Mouse (Mus musculus) natural killer cell, adult 2 months (primary cell): ENCODE data around the gene Rab29.
"Not testable (repeated sequence)": the region's sequence is repeated elsewhere in the genome, so short reads cannot be mapped to it uniquely, and the experiment has no call there.

Experiments
- DNase-seq, 2 experiments: peaks; one replicate each; pipeline ENCODE4 v3.0.0; 2022; ENCODE audit warnings: low spot score in 2 of 2

The Rab29 gene

GRCm38 (mm10) chr1:131867093-131867945, at the start of gene Rab29:
TSS of gene Rab29 (plus strand) at chr1:131867224.
- peak; percentile 89 to 92 for DNase-seq

- not testable (repeated sequence) for DNase-seq
Measured at GRCm38 (mm10) chr1:131820353-131820752, 46.7 kb upstream of the Rab29 start.

DNA sequence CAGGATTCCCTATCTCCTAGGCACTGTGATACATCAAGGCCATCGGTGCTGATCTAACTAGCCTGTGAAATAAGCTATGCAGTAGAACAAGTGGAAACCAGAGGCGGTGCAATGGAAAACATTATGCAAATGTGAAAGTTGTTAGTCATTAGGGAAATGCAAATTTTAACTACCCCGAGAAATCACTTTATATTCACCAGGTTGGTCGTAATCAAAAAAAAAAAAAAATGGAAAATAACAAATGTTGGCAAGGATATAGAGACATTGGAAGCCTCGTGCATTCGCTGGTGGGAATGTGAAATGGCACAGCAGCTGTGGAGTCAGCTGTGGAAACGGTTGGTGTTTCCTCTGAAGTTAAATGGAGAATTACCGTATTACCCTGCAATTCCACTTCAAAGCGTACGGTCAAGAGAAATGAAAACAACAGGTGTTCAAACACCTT, 46.1 kb upstream of the Rab29 start:
- DNase-seq, result no peak

DNA sequence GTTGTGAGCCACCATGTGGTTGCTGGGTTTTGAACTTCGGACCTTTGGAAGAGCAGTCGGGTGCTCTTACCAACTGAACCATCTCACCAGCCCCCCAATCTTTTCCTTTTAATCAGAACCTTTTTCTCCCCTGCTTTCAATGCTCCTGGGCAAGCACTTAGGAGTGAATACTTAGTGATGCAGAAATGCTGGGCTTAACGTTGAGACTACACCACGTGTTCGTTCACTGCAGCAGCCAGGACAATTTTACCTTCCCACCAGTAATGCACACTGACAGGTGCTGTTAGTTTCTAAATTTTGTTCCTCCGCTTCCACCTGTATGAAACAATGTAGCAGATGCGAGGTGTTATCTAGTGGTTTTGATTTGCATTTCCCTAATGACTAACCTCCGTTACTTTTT, 44.7 kb upstream of the Rab29 start:
- DNase-seq, result no peak

DNA sequence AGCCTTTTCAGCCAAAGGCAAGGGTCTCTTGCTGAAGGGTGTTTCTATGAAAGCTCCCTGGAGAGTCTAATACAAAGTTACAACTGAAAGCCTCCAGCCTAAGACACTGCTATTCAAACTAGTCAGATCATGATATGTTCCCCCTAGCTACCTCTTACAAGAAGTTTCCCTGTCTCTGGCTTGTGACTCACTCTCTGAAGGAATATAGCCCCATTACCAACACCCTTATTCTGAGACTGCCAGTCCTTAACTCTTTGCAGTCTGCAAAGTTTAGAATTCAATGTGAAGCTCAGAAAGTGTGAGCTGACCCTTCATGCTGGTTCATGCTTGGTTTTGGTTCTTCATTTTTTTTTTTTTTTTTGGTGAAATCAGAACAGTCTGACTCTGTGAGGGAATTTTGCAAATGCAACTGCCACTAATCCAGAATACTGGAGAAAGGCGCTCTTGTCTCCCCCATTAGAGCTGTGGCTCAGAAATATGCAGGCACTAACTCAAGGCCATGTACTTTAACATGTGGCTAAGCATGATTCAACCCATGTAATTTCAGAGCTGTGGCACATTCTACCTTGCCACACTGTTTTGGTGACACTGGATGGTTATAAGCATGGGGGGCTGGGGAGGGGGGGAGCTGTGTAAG, 44.0 kb upstream of the Rab29 start:
- no peak for DNase-seq

DNA sequence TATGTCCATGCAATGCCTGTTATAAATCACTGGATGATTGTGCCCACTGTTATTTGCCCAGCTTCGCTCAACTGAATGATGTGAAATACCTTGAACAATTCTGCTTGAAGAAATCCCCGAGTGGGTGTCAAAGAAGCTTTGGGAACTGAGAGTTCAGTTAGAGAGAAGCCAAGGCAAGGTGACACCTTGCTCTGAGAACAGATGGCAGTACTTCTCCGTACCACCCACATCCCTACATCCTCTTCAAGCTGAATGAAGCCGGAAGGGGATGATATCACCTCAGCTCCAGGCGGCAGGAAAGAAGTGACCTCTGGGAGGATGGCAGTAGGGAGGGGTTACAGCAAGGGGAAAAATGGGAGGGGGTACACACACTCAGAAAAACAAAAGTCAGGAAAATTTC, 43.5 kb upstream of the Rab29 start:
- DNase-seq, result no peak

DNA sequence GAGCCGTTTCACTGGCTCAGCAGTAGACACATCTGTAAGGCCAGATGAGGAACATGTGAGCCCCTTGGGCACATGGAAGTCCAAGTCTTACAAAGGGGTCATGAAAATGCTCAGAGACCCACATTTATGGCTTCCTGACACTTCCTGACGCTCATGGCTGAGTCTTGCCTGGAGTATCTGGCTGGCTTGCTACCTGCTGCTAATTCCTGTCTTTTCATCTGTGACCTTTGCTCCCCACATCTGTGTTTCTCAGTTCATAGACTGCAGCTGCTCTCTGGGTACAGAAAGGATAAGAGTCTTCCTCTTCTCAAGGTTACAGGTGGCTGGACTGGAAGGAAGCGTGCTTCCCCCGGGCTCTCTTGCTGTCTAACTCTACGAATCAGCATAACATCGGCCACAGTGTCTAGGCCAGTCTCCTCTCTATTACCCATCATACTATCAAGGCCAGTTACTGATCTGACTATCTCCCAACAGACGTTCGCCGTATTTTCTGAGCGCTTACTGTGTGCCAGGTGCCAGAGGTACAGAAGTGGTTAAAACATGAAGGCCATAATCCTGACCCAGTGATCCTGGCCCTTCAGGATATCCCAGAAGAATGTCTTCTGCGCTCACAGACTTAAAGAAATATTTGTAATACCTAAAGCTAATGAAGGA, 42.4 kb upstream of the Rab29 start:
- no peak for DNase-seq

- DNase-seq, result peak in 1 of 2 experiments; percentile 24
Measured at GRCm38 (mm10) chr1:131827207-131827786, 39.7 kb upstream of the Rab29 start, which contains the start of gene Slc41a1. TSS of gene Slc41a1 (plus strand) at chr1:131827493.

GRCm38 (mm10) chr1:131827787-131828258, 39.2 kb upstream of the Rab29 start:
- peak; percentile 94 to 95 for DNase-seq

GRCm38 (mm10) chr1:131828297-131829126, 38.5 kb upstream of the Rab29 start:
- peak; percentile 23 for DNase-seq

DNA sequence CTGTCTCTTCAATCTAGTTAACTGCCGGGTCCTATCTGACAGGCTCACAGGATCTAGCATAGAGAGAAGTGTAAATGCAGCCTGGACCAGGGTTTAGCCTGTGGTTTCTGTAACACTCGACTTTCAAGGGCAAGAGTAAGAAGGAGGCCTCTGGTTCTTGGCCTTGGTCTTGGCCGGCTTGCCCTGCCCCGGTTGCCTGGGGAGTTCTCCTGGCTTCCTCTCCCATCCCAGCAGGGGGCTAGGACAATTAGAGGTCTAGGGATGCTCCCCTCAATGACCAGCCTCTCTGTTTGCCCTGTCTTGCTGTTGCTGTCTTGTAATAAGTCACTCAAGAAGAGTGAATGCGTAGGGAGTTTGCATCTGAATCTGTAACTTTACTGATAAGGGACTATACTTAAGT, 37.7 kb upstream of the Rab29 start:
- DNase-seq, result no peak

DNA sequence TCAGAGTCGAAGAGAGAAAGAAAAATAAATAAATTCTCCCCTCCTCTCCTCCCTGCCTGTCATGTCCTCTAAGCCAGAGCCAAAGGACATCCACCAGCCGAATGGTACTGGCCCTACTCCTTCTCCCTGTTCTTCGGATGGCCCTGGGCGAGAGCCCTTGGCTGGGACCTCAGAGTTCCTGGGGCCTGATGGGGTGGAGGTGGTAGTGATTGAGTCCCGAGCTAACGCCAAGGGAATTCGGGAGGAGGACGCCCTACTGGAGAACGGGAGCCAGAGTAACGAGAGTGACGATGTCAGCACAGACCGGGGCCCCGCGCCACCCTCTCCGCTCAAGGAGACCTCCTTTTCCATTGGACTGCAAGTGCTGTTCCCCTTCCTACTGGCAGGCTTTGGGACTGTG, 36.5 kb upstream of the Rab29 start:
- DNase-seq, result no peak

DNA sequence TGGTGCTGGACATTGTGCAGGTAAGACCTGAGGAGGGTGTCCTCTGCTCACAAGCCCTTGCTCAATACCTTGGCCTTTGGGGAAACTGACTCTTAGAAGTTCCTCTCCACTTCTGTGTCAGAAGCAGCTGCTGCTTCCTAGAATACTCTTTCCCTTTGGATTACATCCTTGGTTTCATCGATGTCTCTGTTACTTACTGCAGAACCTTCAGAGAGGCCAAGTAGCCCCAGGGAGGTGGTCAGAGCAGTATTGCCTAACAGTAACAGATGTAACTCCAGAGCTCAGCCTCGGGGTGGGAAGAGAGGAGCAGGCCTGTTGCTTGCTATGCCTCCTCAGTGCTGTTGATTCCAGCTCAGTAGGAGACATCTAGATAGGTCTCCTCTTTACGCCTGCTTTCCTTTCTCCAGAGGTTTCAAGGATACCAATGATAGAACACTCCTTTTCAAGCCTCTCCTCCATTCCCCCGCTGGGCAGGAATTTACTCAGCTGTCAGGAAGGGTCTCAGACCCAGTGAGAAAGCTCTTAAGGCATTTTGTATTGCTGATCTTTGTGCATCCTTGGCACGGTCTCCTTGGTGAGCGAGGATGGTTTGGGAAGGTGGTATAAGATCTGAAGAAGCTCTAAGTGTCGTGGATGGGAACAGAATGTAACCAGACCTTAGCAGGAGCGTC, 35.9 kb upstream of the Rab29 start:
- DNase-seq, result no peak

DNA sequence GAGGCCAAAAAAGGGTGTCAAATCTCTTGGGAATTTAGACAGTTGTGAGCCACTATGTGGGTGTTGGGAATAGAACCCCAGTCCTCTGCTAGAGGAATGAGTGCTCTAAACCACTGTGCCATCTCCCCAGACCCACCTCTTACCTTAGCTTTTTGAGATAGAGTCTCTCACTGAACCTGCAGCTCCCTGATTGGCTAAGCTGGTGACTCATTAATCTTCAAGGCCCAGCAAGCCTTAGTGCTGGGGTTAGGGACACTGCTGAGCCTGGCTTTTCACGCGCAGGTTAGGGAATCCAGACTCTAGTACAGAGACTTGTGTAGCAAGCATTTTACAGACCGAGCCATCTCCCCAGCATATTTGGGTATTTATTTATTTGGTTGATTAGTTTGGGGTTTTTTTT, 30.0 kb upstream of the Rab29 start:
- DNase-seq, result no peak

- DNase-seq, result no peak
Measured at GRCm38 (mm10) chr1:131838542-131838941, 28.5 kb upstream of the Rab29 start.

GRCm38 (mm10) chr1:131839279-131839678, 27.7 kb upstream of the Rab29 start:
- DNase-seq, result no peak

DNA sequence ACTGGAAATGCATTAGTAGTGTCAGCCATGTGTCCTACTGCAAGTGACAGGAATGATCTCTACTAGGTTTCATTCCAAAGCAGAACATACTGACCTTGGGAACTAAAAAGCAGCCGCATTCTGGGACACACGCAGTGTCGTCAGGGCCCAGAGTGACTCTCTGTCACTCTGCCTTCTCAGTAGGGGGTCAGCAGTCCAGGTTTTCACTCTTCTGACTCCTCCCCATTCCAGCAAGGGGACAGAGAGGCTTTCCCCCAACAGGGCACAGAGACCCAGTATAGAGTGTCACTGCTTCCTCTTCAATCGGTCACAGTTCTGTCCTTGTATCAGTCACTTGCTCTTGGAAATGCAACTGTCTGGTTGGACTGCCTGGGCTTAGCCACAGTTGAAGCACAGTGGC, 24.8 kb upstream of the Rab29 start:
- DNase-seq, result no peak

- DNase-seq, result no peak
Measured at GRCm38 (mm10) chr1:131843758-131844157, 23.3 kb upstream of the Rab29 start.

- no peak for DNase-seq
Measured at GRCm38 (mm10) chr1:131844883-131845282, 22.1 kb upstream of the Rab29 start.

- peak in 1 of 2 experiments; percentile 41 for DNase-seq
Measured at GRCm38 (mm10) chr1:131846255-131846654, 20.8 kb upstream of the Rab29 start.

DNA sequence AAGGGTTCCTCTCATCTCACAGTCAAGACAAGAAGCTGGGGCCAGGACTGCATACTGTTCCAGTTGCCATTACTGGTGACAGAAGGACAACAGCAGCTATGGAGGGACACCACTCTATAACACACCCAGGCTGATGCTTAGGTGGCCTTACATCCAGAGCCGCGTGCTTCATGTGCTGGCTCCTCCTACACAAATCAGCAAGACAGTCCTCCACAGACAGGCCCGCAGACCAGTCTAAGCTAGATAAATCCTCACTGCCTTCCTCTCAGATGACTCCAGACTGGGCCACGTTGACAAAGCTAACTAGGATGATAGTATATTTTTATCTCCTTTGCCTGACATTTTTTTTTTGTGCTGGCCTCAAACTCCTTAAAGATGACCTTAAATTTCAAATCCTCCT, 5.2 kb upstream of the Rab29 start:
- no peak for DNase-seq
